Mouse (Mus musculus) bone marrow macrophage, adult 2 months (primary cell): Measurements from ENCODE around the gene Fblim1. TPM values are rescaled to one million over a fixed set of nuclear protein-coding genes. Genes with fewer than 3 reads are reported as not detected.
A peak's percentile ranks its signal among the peaks of the same experiment; 100 is the strongest.

Experiments used
- H3K27ac ChIP-seq: 2 replicates; pipeline ENCODE4 v1.5.1; 2012; ENCODE audit warnings: low read depth, low read length; ENCODE audit not compliant: insufficient read depth
- H3K4me1 ChIP-seq: 2 replicates; pipeline ENCODE4 v1.6.1; 2012; ENCODE audit warnings: low read length; ENCODE audit not compliant: control insufficient read depth, insufficient read depth
- H3K4me3 ChIP-seq: 2 replicates; pipeline ENCODE4 v1.5.1; 2012; ENCODE audit warnings: mild to moderate bottlenecking, low read length, moderate library complexity; ENCODE audit not compliant: insufficient read depth
- CTCF ChIP-seq: IDR thresholded peaks from 2 replicates; pipeline ENCODE4 v1.5.1; 2012; ENCODE audit warnings: low read depth, mild to moderate bottlenecking, low read length, moderate library complexity
- POLR2A ChIP-seq: IDR thresholded peaks from 2 replicates; pipeline ENCODE4 v1.6.1; 2012; ENCODE audit warnings: mild to moderate bottlenecking, low read depth, low read length, borderline replicate concordance
- polyA plus RNA-seq: library from polyadenylated mRNA; stranded (reverse); fragments of >200 nt; gene quantifications from 2 replicates; pipeline ENCODE4 v1.2.4, GENCODE M21; 2012; ENCODE audit not compliant: missing spikeins, insufficient read depth, insufficient read length

Fblim1 gene
- polyA plus RNA-seq, 1 experiment = 65.0 TPM

DNA sequence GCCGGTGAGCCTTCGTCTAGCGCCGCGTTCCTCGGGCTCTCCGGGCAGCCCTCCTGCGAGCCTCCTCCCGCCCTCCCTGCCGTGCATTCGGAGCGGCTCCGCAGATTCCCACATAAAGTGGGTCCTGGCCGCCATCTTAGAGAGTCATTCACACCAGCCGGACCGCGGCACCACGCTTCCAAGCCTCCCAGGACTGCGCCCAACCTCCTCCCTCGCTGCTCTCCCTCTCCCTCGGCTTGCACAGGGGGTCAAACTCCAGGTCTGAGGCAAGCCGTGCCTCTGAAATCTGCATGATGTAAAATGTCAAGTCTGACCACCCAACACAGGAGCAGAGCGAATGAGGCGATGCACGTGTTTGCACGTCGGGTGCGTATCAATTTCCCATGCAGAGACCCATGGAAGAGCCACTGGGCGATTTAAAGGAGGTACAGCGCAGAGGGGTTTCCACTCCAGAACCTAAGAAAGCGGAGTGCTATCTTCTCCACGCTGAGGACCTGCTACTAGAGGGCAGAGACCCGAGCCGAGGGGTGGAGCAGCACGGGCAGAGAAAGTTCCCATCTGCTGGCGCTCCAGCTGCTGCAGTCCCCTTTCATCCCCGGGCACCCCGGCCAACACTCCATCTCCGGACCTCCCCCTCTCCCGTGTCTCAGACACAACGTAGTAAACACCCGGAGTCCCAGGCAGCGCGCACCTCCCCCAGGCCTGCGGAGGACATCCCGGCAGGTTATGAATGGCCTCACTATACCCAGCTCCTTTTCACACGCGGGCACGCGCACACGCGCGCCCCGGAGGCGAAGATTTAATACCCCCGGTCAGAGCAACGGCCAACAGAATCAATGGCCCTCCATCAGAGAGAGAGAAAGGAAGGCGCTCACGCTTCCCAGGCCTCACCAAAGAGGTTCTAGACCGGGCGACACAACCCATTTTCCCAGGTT, 69.3 kb downstream of the Fblim1 start:
- TF ChIP-seq CTCF = no peak
- TF ChIP-seq POLR2A = no peak
- Histone ChIP-seq H3K4me1 (peaks cover 24% of the 10 kb centered on the region), H3K4me3 (peak overlapping the region; percentile 73), H3K27ac (peak overlapping the region; percentile 32)

GRCm38 (mm10) chr4:141534947-141535680, 70.8 kb downstream of the Fblim1 start:
- Histone ChIP-seq H3K4me1 (peaks cover 24% of the 10 kb centered on the region), H3K4me3 (peak overlapping the region; percentile 73; the same call in 1 of the 2 replicates), H3K27ac (no peak overlapping the region)
- TF ChIP-seq POLR2A = no peak
- peak; percentile 33 for TF ChIP-seq CTCF

GRCm38 (mm10) chr4:141530979-141531378, 74.9 kb downstream of the Fblim1 start:
- no peak for TF ChIP-seq CTCF
- no peak for TF ChIP-seq POLR2A
- Histone ChIP-seq H3K4me1 (peaks cover 45% of the 10 kb centered on the region), H3K27ac (no peak overlapping the region), H3K4me3 (no peak overlapping the region)

DNA sequence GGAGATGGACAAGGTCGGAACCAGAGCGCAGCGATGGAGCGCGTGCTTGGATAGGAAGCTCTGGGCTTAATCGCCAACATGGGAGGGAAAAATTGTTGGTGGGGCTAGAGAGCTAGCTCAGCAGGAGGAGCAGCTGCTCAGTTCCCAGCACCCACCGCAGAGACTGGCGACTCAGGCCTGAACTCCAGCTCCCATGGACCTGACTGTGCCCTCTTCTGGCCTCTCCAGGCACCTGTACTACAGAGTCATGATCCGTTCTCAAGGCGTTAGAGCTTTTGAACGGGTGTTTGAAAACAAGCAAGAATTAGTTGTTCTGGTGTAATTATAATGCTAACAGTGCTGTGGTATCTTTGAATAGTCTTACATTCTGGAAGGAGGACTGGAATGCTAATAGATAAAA, 77.0 kb downstream of the Fblim1 start:
- Histone ChIP-seq H3K27ac (no peak overlapping the region), H3K4me1 (peaks cover 44% of the 10 kb centered on the region), H3K4me3 (no peak overlapping the region)
- no peak for TF ChIP-seq CTCF
- TF ChIP-seq POLR2A = no peak

DNA sequence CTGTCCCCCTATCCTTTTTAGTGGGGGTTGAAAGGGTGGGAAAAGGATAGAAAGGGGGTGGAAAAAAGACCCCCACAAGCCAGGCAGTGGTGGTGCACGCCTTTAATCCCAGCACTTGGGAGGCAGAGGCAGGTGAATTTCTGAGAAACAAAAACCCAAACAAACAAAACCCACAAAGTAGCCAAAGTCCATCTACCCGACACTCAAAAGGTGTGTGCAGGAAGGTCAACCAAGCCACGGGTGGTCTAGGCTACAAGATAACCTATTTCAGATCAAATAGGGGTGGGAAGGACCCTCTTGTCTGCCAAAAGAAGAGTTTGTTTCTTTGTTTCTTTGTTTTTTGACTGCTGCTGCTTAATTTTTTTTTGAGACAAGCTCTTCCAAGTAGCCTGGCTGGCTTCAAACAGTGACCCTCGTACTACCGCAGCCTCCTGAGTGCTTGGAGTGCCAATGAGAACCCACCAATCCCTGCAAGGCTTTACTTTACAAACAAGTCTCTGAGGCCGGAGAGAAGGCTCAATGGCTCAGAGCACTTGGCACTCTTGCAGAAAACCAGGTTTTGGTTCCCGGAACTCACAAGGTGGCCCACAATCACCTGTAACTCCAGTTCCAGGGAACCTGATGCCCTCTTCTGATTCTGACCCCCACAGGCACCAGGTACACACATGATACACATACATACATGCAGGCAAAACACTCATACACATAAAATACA, 78.8 kb downstream of the Fblim1 start:
- no peak for TF ChIP-seq CTCF
- no peak for TF ChIP-seq POLR2A
- peaks cover 46% of the 10 kb centered on the region for H3K4me1 ChIP-seq
- H3K4me3 ChIP-seq = no peak overlapping the region
- no peak overlapping the region for H3K27ac ChIP-seq

Other genes starting within 250 kb of the Fblim1 start
- not detected in 2 replicates for gene Fam131c, start 237.9 kb downstream of the Fblim1 start, polyA plus RNA-seq
- not detected in 2 replicates for gene Clcnka, start 207.4 kb downstream of the Fblim1 start, polyA plus RNA-seq
- gene Clcnkb, start 190.1 kb downstream of the Fblim1 start, polyA plus RNA-seq = not detected in 2 replicates
- gene Hspb7, start 185.3 kb downstream of the Fblim1 start, polyA plus RNA-seq = not detected in 2 replicates
- gene Srarp, start 170.0 kb downstream of the Fblim1 start, polyA plus RNA-seq = not detected in 2 replicates
- gene Zbtb17, start 161.4 kb downstream of the Fblim1 start, polyA plus RNA-seq = 12.6 and 16.4 TPM in 2 replicates
- 23.6 and 29.2 TPM in 2 replicates for gene Spen, start 67.5 kb downstream of the Fblim1 start, polyA plus RNA-seq
- gene Tmem82, start 12.5 kb upstream of the Fblim1 start, polyA plus RNA-seq = 2.4 and 3.3 TPM in 2 replicates
- 0.48 and 0.49 TPM in 2 replicates for gene Slc25a34, start 17.7 kb upstream of the Fblim1 start, polyA plus RNA-seq
- 56.0 and 62.1 TPM in 2 replicates for gene Plekhm2, start 58.8 kb upstream of the Fblim1 start, polyA plus RNA-seq
- gene Rsc1a1, start 79.5 kb upstream of the Fblim1 start, polyA plus RNA-seq = 5.6 TPM in 1 of 2 replicates, not detected in the other
- 69.5 and 74.4 TPM in 2 replicates for gene Ddi2, start 117.3 kb upstream of the Fblim1 start, polyA plus RNA-seq
- gene Agmat, start 140.6 kb upstream of the Fblim1 start, polyA plus RNA-seq = not detected in 2 replicates
- 11.4 and 12.2 TPM in 2 replicates for gene Dnajc16, start 184.8 kb upstream of the Fblim1 start, polyA plus RNA-seq
- 34.2 and 35.1 TPM in 2 replicates for gene Casp9, start 187.5 kb upstream of the Fblim1 start, polyA plus RNA-seq
- gene Cela2a, start 220.1 kb upstream of the Fblim1 start, polyA plus RNA-seq = not detected in 2 replicates
- not detected in 2 replicates for gene Ctrc, start 240.3 kb upstream of the Fblim1 start, polyA plus RNA-seq